In genomic region chr2:167980391-167980790, GRCm38 (mm10) we compare ENCODE assay signal across 20 mouse cellular contexts. TPM values are rescaled to one million over a fixed set of nuclear protein-coding genes. Genes with fewer than 3 reads are reported as not detected.
DNase-seq lines count a peak whose midpoint lies in the region; ATAC-seq and TF ChIP-seq lines count a peak whose summit lies in the region.
"Had no signal": no experiment of that assay in that cellular context is flagged by ENCODE, and none has a peak within 500 bp of the region (broad histone marks: within the 10 kb centered on the region; RNA-seq: fewer than 3 reads in every experiment).

No protein-coding gene starts in this region.

- H3K4me1 ChIP-seq in hindbrain, embryonic 15.5 days (replicated peaks) = no peaks in the 10 kb centered on the region
- peaks cover 5% of the 10 kb centered on the region for H3K4me1 ChIP-seq in hindbrain, embryonic 13.5 days (replicated peaks)
- H3K4me1 ChIP-seq in limb, embryonic 10.5 days = peaks cover 11% of the 10 kb centered on the region
- H3K4me1 ChIP-seq: embryonic facial prominence, embryonic 13.5 days; hindbrain, embryonic 12.5 days had no signal

- 90% methylated on average over 10 of the region's 10 CpGs for WGBS in hindbrain, embryonic 15.5 days
- 95% methylated on average over 10 of the region's 10 CpGs for WGBS in hindbrain, embryonic 13.5 days
- WGBS in limb, embryonic 10.5 days = 87% methylated on average over 10 of the region's 10 CpGs

- no peak overlapping the region for H3K27ac ChIP-seq in hindbrain, embryonic 15.5 days (replicated peaks)
- H3K27ac ChIP-seq in hindbrain, embryonic 13.5 days = no peak overlapping the region
- H3K27ac ChIP-seq in limb, embryonic 10.5 days = 0 out of 2 replicates have a peak overlapping the region, but pooled peaks have one; percentile 14
- H3K27ac ChIP-seq: embryonic facial prominence, embryonic 13.5 days; gastrocnemius, adult 2 months; heart, embryonic 13.5 days; hindbrain, embryonic 12.5 days; intestine, embryonic 15.5 days had no signal

- peaks cover 33% of the 10 kb centered on the region for H3K36me3 ChIP-seq in hindbrain, embryonic 15.5 days
- H3K36me3 ChIP-seq in hindbrain, embryonic 13.5 days = peaks cover 50% of the 10 kb centered on the region
- H3K36me3 ChIP-seq in limb, embryonic 10.5 days = peaks cover 49% of the 10 kb centered on the region
- H3K36me3 ChIP-seq in myocyte (ENCODE audit: control insufficient read depth, insufficient read depth) = no peaks in the 10 kb centered on the region

- 0 out of 2 replicates have a peak, but pooled peaks have one; percentile 17 for ATAC-seq in hindbrain, embryonic 15.5 days (ENCODE audit: low FRiP score, low read depth)
- no peak for ATAC-seq in hindbrain, embryonic 13.5 days (ENCODE audit: low FRiP score)
- ATAC-seq in granulocyte monocyte progenitor cell, adult 5-6 weeks (replicated peaks; ENCODE audit: poor library complexity, severe bottlenecking) = peak; percentile 52
- ATAC-seq: forebrain, postnatal 0 days; intestine, embryonic 15.5 days had no signal

- H3K9me3 ChIP-seq in hindbrain, embryonic 15.5 days = no peaks in the 10 kb centered on the region
- no peaks in the 10 kb centered on the region for H3K9me3 ChIP-seq in hindbrain, embryonic 13.5 days
- no peaks in the 10 kb centered on the region for H3K9me3 ChIP-seq in limb, embryonic 10.5 days (replicated peaks)
- H3K9me3 ChIP-seq: embryonic facial prominence, embryonic 13.5 days; heart, embryonic 13.5 days; hindbrain, embryonic 12.5 days; intestine, embryonic 15.5 days had no signal

- no peaks in the 10 kb centered on the region for H3K79me2 ChIP-seq in myocyte (ENCODE audit: control insufficient read depth, insufficient read depth)

- no peaks in the 10 kb centered on the region for H3K27me3 ChIP-seq in hindbrain, embryonic 15.5 days
- H3K27me3 ChIP-seq in hindbrain, embryonic 13.5 days = no peaks in the 10 kb centered on the region
- no peaks in the 10 kb centered on the region for H3K27me3 ChIP-seq in limb, embryonic 10.5 days (ENCODE audit: low read depth, poor library complexity, severe bottlenecking)
- no peaks in the 10 kb centered on the region for H3K27me3 ChIP-seq in myocyte (ENCODE audit: control insufficient read depth, insufficient read depth, insufficient read length)
- H3K27me3 ChIP-seq: embryonic facial prominence, embryonic 13.5 days; heart, embryonic 13.5 days; hindbrain, embryonic 12.5 days; intestine, embryonic 15.5 days had no signal

- no peak for TF ChIP-seq POLR2A in myocyte (IDR thresholded peaks at IDR 0.05; ENCODE audit: insufficient read length, low read depth)

- intact Hi-C loops in left cerebral cortex, postnatal 14 days (cut with DNase I) = no loop called here

- H3K4me2 ChIP-seq in hindbrain, embryonic 15.5 days = no peak overlapping the region
- no peak overlapping the region for H3K4me2 ChIP-seq in hindbrain, embryonic 13.5 days
- H3K4me2 ChIP-seq in myocyte (ENCODE audit: low read depth) = no peak overlapping the region
- H3K4me2 ChIP-seq: embryonic facial prominence, embryonic 13.5 days; heart, embryonic 13.5 days; hindbrain, embryonic 12.5 days; intestine, embryonic 15.5 days had no signal

- no peak overlapping the region for H3K4me3 ChIP-seq in hindbrain, embryonic 15.5 days
- H3K4me3 ChIP-seq in hindbrain, embryonic 13.5 days = no peak overlapping the region
- H3K4me3 ChIP-seq in limb, embryonic 10.5 days = no peak overlapping the region
- H3K4me3 ChIP-seq in myocyte = no peak overlapping the region
- H3K4me3 ChIP-seq: embryonic facial prominence, embryonic 13.5 days; gastrocnemius, adult 2 months; heart, embryonic 13.5 days; hindbrain, embryonic 12.5 days; intestine, embryonic 15.5 days had no signal

- DNase-seq in limb, embryonic 10.5 days (ENCODE audit: low spot score) = no peak
- DNase-seq in spleen, postnatal 10 days (ENCODE audit: low spot score in 2 of 2) = no peak
- no peak for DNase-seq in left cerebral cortex, postnatal 14 days (ENCODE audit: low spot score in 2 of 2)
- DNase-seq: adrenal gland, adult 8-10 months; adrenal gland, postnatal 36 days; cerebellum, adult 2 months; cerebellum, postnatal 14 days; forebrain, postnatal 0 days; gastrocnemius, adult 2 months; gastrocnemius, postnatal 25 days; heart, adult 11 months; heart, postnatal 36 days had no signal

- H3K9ac ChIP-seq in hindbrain, embryonic 15.5 days = no peak overlapping the region
- H3K9ac ChIP-seq in hindbrain, embryonic 13.5 days = no peak overlapping the region
- H3K9ac ChIP-seq: embryonic facial prominence, embryonic 13.5 days; forebrain, postnatal 0 days; heart, embryonic 13.5 days; hindbrain, embryonic 12.5 days; intestine, embryonic 15.5 days had no signal

- H3ac ChIP-seq in myocyte (ENCODE audit: control insufficient read depth, insufficient read length) = no peak overlapping the region

TF ChIP-seq in myocyte, 11 proteins besides CTCF, POLR2A, EP300 and RAD21:
- TF ChIP-seq E2F4 (IDR thresholded peaks at IDR 0.05; ENCODE audit: insufficient read depth) (no peak), POLR2AphosphoS2 (IDR thresholded peaks at IDR 0.05; ENCODE audit: insufficient read length, low read depth) (peak; percentile 67)

RNA-seq across cellular contexts. Expression of gene Ripor3, which starts 30.0 kb away (rescaled TPM):
- 0.32 and 0.45 TPM in 2 replicates for polyA plus RNA-seq in hindbrain, embryonic 15.5 days (2015; fragmentation: Nextera tagmentation; extraction: Ambion mirVana)
- 0.26 and 0.31 TPM in 2 replicates for polyA plus RNA-seq in hindbrain, embryonic 13.5 days (2015; fragmentation: Nextera tagmentation; extraction: Ambion mirVana)
- not detected in 2 replicates for total RNA-seq in granulocyte monocyte progenitor cell, adult 5-6 weeks (2014; fragmentation: Nextera tagmentation)
- total RNA-seq in granulocyte monocyte progenitor cell, adult 5-6 weeks (2017) = not detected in 2 replicates
- polyA plus RNA-seq in limb, embryonic 10.5 days (2016; fragmentation: Nextera tagmentation; extraction: Ambion mirVana) = 0.44 and 0.49 TPM in 2 replicates
- polyA plus RNA-seq in myocyte (2012; fragmentation: generic; extraction: Trizol) = 0.94 TPM
- total RNA-seq in left cerebral cortex, postnatal 14 days (2021) = 1 to 10 TPM in 1 of 2 experiments, under 1 TPM in 1; 0.42 to 1.5 TPM

RNA-seq across cellular contexts. Expression of gene Ptpn1, which starts 48.5 kb away (rescaled TPM):
- 69.5 and 77.5 TPM in 2 replicates for polyA plus RNA-seq in hindbrain, embryonic 15.5 days (2015; fragmentation: Nextera tagmentation; extraction: Ambion mirVana)
- 96.3 and 98.0 TPM in 2 replicates for polyA plus RNA-seq in hindbrain, embryonic 13.5 days (2015; fragmentation: Nextera tagmentation; extraction: Ambion mirVana)
- total RNA-seq in granulocyte monocyte progenitor cell, adult 5-6 weeks (2014; fragmentation: Nextera tagmentation) = 20.9 and 31.6 TPM in 2 replicates
- total RNA-seq in granulocyte monocyte progenitor cell, adult 5-6 weeks (2017) = 28.7 and 37.3 TPM in 2 replicates
- polyA plus RNA-seq in limb, embryonic 10.5 days (2016; fragmentation: Nextera tagmentation; extraction: Ambion mirVana) = 56.4 and 62.2 TPM in 2 replicates
- polyA plus RNA-seq in myocyte (2012; fragmentation: generic; extraction: Trizol) = 45.0 TPM
- total RNA-seq in left cerebral cortex, postnatal 14 days (2021) = 10 to 100 TPM; 62.3 to 66.7 TPM
